ENCODE assay signal across 8 mouse cellular contexts in the genomic region with DNA sequence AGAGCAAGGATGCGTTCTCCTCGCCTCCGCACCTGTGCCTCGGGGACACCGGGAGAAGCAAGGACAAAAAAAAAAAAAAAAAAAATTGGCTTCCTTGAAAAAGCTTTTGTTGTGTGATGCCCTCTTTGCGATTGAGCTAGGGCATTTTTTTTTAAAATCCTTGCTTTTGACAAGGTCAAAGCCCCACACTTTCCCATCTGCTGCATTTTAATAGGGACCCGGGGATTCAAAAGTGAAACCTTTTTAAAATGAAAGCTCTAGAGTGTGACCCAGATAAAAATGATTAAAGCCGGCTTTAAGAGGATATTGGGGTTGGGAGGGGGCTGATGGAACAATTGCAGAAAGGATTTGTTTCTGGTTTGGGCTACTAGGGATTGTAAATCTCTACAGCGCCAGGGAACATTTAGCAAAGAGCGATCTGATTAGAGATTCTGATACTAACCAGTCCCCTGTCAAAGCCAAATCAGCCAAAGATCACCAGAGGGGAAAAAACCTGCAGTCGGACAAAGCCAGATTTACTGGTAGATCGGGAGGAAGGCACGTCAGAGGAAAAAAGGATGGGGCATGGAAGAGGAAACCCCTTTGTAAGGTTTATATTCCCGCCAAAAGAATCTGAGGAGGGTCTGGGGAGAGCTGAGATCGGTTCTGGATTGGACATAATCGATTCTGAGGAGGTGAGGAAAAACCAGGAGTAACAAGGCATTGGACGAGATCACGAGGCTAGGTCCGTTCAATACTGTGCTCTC. TPM values are rescaled to one million over a fixed set of nuclear protein-coding genes. Genes with fewer than 3 reads are reported as not detected.
A peak's percentile ranks its signal among the peaks of the same experiment; 100 is the strongest.
DNase-seq lines count a peak whose midpoint lies in the region; ATAC-seq and TF ChIP-seq lines count a peak whose summit lies in the region.

No protein-coding gene starts in this region.

- no peaks in the 10 kb centered on the region for H3K36me3 ChIP-seq in erythroblast, embryonic 14.5 days (ENCODE audit: control insufficient read depth)
- no peaks in the 10 kb centered on the region for H3K36me3 ChIP-seq in embryonic facial prominence, embryonic 10.5 days (replicated peaks)
- no peaks in the 10 kb centered on the region for H3K36me3 ChIP-seq in limb, embryonic 10.5 days
- no peaks in the 10 kb centered on the region for H3K36me3 ChIP-seq in midbrain, postnatal 0 days (ENCODE audit: insufficient read depth, low read length)

- peak overlapping the region; percentile 99 for H3K9ac ChIP-seq in midbrain, postnatal 0 days (replicated peaks; ENCODE audit: low read length, poor library complexity, severe bottlenecking)

- peak; percentile 31 for DNase-seq in R1 (ENCODE audit: low read depth, low spot score)
- peak; percentile 65 for DNase-seq in embryonic facial prominence, embryonic 10.5 days (ENCODE audit: low spot score)
- peak; percentile 11 for DNase-seq in heart, postnatal 4 days
- DNase-seq in limb, embryonic 10.5 days (ENCODE audit: low spot score): peak; percentile 57
- DNase-seq in midbrain, postnatal 0 days (ENCODE audit: low spot score): peak; percentile 74
- no peak for DNase-seq in urinary bladder, postnatal 14 days (ENCODE audit: low spot score)

- peak overlapping the region; percentile 95 for H3K4me3 ChIP-seq in erythroblast, embryonic 14.5 days (replicated peaks)
- H3K4me3 ChIP-seq in embryonic facial prominence, embryonic 10.5 days: peak overlapping the region; percentile 88
- H3K4me3 ChIP-seq in limb, embryonic 10.5 days: peak overlapping the region; percentile 96
- H3K4me3 ChIP-seq in midbrain, postnatal 0 days (ENCODE audit: low read depth, low read length): peak overlapping the region; percentile 92

- peak overlapping the region; percentile 100 for H3K27ac ChIP-seq in embryonic facial prominence, embryonic 10.5 days (replicated peaks)
- peak overlapping the region; percentile 100 for H3K27ac ChIP-seq in limb, embryonic 10.5 days
- H3K27ac ChIP-seq in midbrain, postnatal 0 days (ENCODE audit: low read depth, low read length): peak overlapping the region; percentile 91

- H3K4me1 ChIP-seq in erythroblast, embryonic 14.5 days (ENCODE audit: control insufficient read depth): peaks cover 47% of the 10 kb centered on the region
- H3K4me1 ChIP-seq in embryonic facial prominence, embryonic 10.5 days: peaks cover 13% of the 10 kb centered on the region
- H3K4me1 ChIP-seq in limb, embryonic 10.5 days: peaks cover 9% of the 10 kb centered on the region; the same call in 1 of the 2 replicates
- 0 out of 2 replicates have a peak, but pooled peaks cover 7% of the 10 kb centered on the region for H3K4me1 ChIP-seq in midbrain, postnatal 0 days (ENCODE audit: insufficient read depth, low read length)

- under 1% methylated on average over 19 of the region's 19 CpGs for WGBS in embryonic facial prominence, embryonic 10.5 days
- under 1% methylated on average over 19 of the region's 19 CpGs for WGBS in limb, embryonic 10.5 days
- under 1% methylated on average over 19 of the region's 19 CpGs for WGBS in midbrain, postnatal 0 days

- H3K4me2 ChIP-seq in midbrain, postnatal 0 days (ENCODE audit: low read depth, low read length, poor library complexity, severe bottlenecking): peak overlapping the region; percentile 68

- TF ChIP-seq CTCF in midbrain, postnatal 0 days (IDR thresholded peaks at IDR 0.05): no peak

- peaks cover 44% of the 10 kb centered on the region for H3K27me3 ChIP-seq in erythroblast, embryonic 14.5 days (ENCODE audit: control insufficient read depth)
- 0 out of 2 replicates have a peak, but pooled peaks cover 5% of the 10 kb centered on the region for H3K27me3 ChIP-seq in embryonic facial prominence, embryonic 10.5 days (replicated peaks; ENCODE audit: low read depth, poor library complexity, severe bottlenecking)
- no peaks in the 10 kb centered on the region for H3K27me3 ChIP-seq in limb, embryonic 10.5 days (ENCODE audit: low read depth, poor library complexity, severe bottlenecking)
- H3K27me3 ChIP-seq in midbrain, postnatal 0 days (ENCODE audit: insufficient read depth, low read length): no peaks in the 10 kb centered on the region

- no peak for ATAC-seq in erythroblast, adult 5-6 weeks (replicated peaks; ENCODE audit: low FRiP score, poor library complexity, severe bottlenecking)
- ATAC-seq in midbrain, postnatal 0 days (ENCODE audit: low FRiP score): peak; percentile 38; the same call in 1 of the 2 replicates

- no peaks in the 10 kb centered on the region for H3K9me3 ChIP-seq in erythroblast, embryonic 14.5 days (ENCODE audit: control insufficient read depth, low read length)
- H3K9me3 ChIP-seq in embryonic facial prominence, embryonic 10.5 days: no peaks in the 10 kb centered on the region
- no peaks in the 10 kb centered on the region for H3K9me3 ChIP-seq in limb, embryonic 10.5 days (replicated peaks)
- no peaks in the 10 kb centered on the region for H3K9me3 ChIP-seq in midbrain, postnatal 0 days (ENCODE audit: low read length)

RNA-seq across cellular contexts. Expression of gene Zdhhc17, which starts 0.7 kb away (rescaled TPM):
- 0.05 TPM in 1 of 2 replicates, not detected in the other for polyA plus RNA-seq in erythroblast, embryonic 14.5 days (2012)
- 19.9 and 54.4 TPM in 2 replicates for total RNA-seq in erythroblast, adult 5-6 weeks (2015; ENCODE audit: low replicate concordance)
- 15.8 and 18.3 TPM in 2 replicates for total RNA-seq in erythroblast, adult 5-6 weeks (2017; ENCODE audit: low replicate concordance)
- polyA plus RNA-seq in embryonic facial prominence, embryonic 10.5 days (2016; fragmentation: Nextera tagmentation; extraction: Ambion mirVana): 28.1 and 29.3 TPM in 2 replicates
- total RNA-seq in heart, postnatal 4 days (2021): 10 to 100 TPM; 24.9 to 25.8 TPM
- 21.9 and 26.4 TPM in 2 replicates for polyA plus RNA-seq in limb, embryonic 10.5 days (2016; fragmentation: Nextera tagmentation; extraction: Ambion mirVana)
- total RNA-seq in midbrain, postnatal 0 days (2014; rRNA removed): 60.9 and 63.0 TPM in 2 replicates
- polyA plus RNA-seq in midbrain, postnatal 0 days (2015; fragmentation: Nextera tagmentation; extraction: Ambion mirVana): 44.4 and 44.8 TPM in 2 replicates

Comparison
In these comparisons a context has a peak if more than half of its experiments do, and no peak if none do; other contexts are left out.
1. RNA of gene Zdhhc17, which starts 0.7 kb away (polyA plus RNA-seq): 44.4 to 44.8 TPM in midbrain, postnatal 0 days, 28.1 to 29.3 TPM in embryonic facial prominence, embryonic 10.5 days and 21.9 to 26.4 TPM in limb, embryonic 10.5 days; 0.05 TPM in erythroblast, embryonic 14.5 days; every median in the first group is over 10 times any median in the second.
2. Peak in every context shown above with its lines, with median percentiles within 50 percentile points of each other: H3K4me3 ChIP-seq and H3K27ac ChIP-seq.